Mouse (Mus musculus) kidney, adult 2 months (tissue): ENCODE measurements around the gene Gm11032.

ENCODE experiments used
- CTCF ChIP-seq: fragments of 200-500 bp; conservative IDR thresholded peaks from 2 replicates; pipeline ENCODE4 v1.5.1; 2011; ENCODE audit warnings: low read depth, mild to moderate bottlenecking, control low read depth, low read length, moderate library complexity, mixed read lengths; ENCODE audit not compliant: insufficient read depth, insufficient read length
- POLR2A ChIP-seq: fragments of 200-500 bp; IDR thresholded peaks from one replicate; pipeline ENCODE4 v1.6.1; 2011; ENCODE audit warnings: low read depth, low read length, control low read depth

DNA sequence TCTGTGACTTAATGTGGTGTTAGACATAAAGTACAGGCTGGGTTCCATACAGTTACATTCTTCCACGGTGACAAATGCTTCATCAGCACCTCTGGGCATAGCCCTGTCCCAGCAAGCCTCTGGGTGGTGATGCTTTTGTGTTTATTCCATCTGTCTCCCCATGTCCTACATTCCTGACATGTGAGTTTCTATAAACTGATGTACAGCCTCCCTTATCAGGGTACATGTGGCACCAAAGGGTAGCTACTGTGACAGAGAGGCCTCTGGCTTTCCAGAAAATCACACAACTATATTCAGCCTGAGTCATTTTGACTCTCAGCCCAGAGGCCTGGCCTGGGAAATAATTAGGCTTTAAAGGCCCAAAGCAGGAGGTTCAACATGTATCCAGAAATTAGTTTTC lies 13.3 kb upstream of the Gm11032 start:
- no peak for TF ChIP-seq CTCF
- TF ChIP-seq POLR2A, result no peak
